Mouse (Mus musculus): ENCODE results near the gene Ndufa12. TPM values are rescaled to one million over a fixed set of nuclear protein-coding genes. Genes with fewer than 3 reads are reported as not detected.

The Ndufa12 gene
- total and polyA plus RNA-seq, 2 experiments from 2014 or later = 203 to 611 TPM

DNA sequence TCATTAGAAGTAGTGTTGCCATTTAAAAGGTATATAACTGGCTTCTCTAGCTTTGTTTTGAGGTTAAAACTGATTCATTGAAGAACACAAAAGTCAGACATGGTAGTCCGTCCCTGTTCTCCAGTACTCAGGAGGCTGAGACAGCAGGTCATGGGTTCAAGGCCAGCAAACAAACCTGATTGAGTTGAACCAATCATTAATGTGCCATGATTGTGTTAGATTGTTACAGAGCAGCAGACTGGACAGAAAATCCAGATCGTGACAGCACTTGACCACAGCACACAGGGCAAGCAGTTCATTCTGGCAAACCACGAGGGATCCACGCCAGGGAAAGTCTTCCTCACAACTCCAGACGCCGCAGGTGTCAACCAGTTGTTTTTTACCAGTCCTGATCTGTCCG is 36.5 kb upstream of the Ndufa12 start:
- no peak for TF ChIP-seq CTCF (IDR thresholded peaks at IDR 0.05; ENCODE audit: low read depth)
- no peak overlapping the region for H3K4me3 ChIP-seq (ENCODE audit: low read length)
- no peak overlapping the region for H3K27ac ChIP-seq
- no peaks in the 10 kb centered on the region for H3K4me1 ChIP-seq (ENCODE audit: insufficient read depth, low read length)
- no peak overlapping the region for H3K9ac ChIP-seq (replicated peaks; ENCODE audit: low read length)
- peaks cover 22% of the 10 kb centered on the region; the same call in 1 of the 2 replicates for H3K36me3 ChIP-seq (ENCODE audit: insufficient read depth, low read length)
- no peaks in the 10 kb centered on the region for H3K9me3 ChIP-seq (ENCODE audit: low read length)
- no peak for ATAC-seq
- H3K4me2 ChIP-seq (ENCODE audit: low read depth, low read length) = no peak overlapping the region
- 93% methylated on average over 7 of the region's 7 CpGs for WGBS
- H3K27me3 ChIP-seq (ENCODE audit: insufficient read depth, low read length) = no peaks in the 10 kb centered on the region
- no peak for DNase-seq (ENCODE audit: low spot score)

DNA sequence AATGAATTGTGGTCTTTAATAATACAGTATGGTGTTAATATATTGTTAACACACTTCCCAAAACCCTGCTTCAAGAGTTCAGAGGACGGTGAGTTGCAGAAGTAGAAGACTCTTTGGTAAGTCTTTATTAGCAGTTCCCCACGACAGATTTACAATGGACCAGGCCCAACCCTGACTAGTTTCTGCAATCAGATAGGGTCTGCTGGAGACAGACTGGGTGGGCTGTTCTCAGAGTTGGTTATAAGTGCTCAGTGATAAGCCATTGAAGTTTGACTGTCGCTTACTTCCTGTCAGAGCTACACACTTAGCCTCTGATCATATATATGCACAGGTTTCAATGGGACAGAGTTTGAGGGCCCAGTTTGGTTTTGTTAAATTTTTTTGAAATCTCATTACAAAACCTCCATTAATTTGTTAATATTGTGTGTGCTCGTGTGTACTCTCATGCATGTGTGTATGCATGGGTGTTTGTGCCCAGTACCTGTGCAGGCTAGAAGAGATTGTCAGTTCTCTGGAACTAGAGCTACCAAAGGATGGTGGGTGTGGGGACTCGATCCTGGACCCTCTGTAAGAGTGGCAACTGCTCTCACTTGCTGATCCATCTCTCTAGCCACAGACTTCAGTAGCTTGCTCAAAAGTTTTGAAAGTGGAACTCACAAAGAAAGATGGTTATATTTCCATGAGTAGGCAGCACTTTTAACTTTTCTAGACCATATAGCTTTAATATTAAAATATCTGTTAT is 34.2 kb upstream of the Ndufa12 start:
- Histone ChIP-seq H3K27me3 (ENCODE audit: insufficient read depth, low read length) (no peaks in the 10 kb centered on the region), H3K36me3 (ENCODE audit: insufficient read depth, low read length) (peaks cover 30% of the 10 kb centered on the region; the same call in 1 of the 2 replicates), H3K9me3 (ENCODE audit: low read length) (no peaks in the 10 kb centered on the region), H3K4me2 (ENCODE audit: low read depth, low read length) (no peak overlapping the region), H3K4me3 (ENCODE audit: low read length) (no peak overlapping the region), H3K9ac (replicated peaks; ENCODE audit: low read length) (no peak overlapping the region), H3K27ac (no peak overlapping the region), H3K4me1 (ENCODE audit: insufficient read depth, low read length) (no peaks in the 10 kb centered on the region)
- no peak for ATAC-seq
- 86% methylated on average over 5 of the region's 5 CpGs for WGBS
- TF ChIP-seq CTCF (IDR thresholded peaks at IDR 0.05; ENCODE audit: low read depth) = no peak
- DNase-seq (ENCODE audit: low spot score) = no peak

DNA sequence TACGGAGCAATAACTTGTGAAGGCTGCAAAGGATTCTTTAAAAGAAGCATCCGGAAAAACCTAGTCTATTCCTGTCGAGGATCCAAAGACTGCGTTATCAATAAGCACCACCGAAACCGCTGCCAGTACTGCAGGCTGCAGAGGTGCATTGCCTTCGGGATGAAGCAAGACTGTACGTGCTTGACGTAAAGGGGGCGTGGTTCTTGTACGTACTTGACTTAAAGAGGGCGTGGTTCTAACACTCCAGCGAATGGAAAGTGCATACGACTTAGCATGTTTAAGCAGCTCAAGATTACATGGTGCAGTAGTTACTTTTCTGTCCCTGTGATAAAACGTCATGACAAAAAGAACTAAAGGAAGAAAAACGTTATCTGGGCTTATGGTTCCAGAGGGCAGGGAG is 33.1 kb upstream of the Ndufa12 start:
- TF ChIP-seq CTCF (IDR thresholded peaks at IDR 0.05; ENCODE audit: low read depth) = no peak
- Histone ChIP-seq H3K9me3 (ENCODE audit: low read length) (peaks cover 4% of the 10 kb centered on the region; the same call in 1 of the 2 replicates), H3K27me3 (ENCODE audit: insufficient read depth, low read length) (no peaks in the 10 kb centered on the region), H3K27ac (no peak overlapping the region), H3K36me3 (ENCODE audit: insufficient read depth, low read length) (peaks cover 38% of the 10 kb centered on the region; the same call in 1 of the 2 replicates), H3K4me1 (ENCODE audit: insufficient read depth, low read length) (no peaks in the 10 kb centered on the region), H3K4me2 (ENCODE audit: low read depth, low read length) (no peak overlapping the region), H3K9ac (replicated peaks; ENCODE audit: low read length) (no peak overlapping the region), H3K4me3 (ENCODE audit: low read length) (no peak overlapping the region)
- ATAC-seq (no peak), DNase-seq (ENCODE audit: low spot score) (no peak)
- 89% methylated on average over 16 of the region's 16 CpGs for WGBS

DNA sequence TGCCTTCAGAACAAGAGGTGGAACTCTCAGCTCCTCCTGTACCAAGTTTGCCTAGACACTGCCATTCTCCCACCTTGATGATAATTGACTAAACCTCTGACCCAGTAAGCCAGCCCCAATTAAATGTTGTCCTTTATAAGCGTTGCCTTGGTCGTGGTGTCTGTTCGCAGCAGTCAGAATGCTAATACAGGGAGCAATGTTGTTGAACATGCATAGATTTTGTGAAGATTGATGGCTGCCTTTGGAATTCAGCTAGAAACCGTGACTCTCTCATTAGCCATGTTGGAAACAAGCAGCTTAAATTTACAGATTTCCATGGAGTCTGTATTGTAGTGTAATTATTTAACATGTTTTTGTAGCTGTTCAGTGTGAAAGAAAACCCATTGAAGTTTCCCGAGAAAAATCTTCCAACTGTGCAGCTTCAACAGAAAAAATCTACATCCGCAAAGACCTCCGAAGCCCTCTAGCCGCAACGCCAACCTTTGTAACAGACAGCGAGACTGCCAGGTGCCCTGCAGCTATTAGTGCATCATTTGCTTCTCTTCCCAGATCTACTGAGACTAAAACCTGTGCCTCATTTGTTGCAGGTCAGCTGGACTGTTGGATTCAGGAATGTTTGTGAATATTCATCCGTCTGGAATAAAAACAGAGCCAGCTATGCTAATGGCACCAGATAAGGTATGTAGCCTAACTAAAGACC is 31.3 kb upstream of the Ndufa12 start:
- no peak overlapping the region for H3K27ac ChIP-seq
- TF ChIP-seq CTCF (IDR thresholded peaks at IDR 0.05; ENCODE audit: low read depth) = no peak
- H3K27me3 ChIP-seq (ENCODE audit: insufficient read depth, low read length) = no peaks in the 10 kb centered on the region
- H3K4me3 ChIP-seq (ENCODE audit: low read length) = no peak overlapping the region
- 46% methylated on average over 11 of the region's 11 CpGs for WGBS
- H3K4me2 ChIP-seq (ENCODE audit: low read depth, low read length) = no peak overlapping the region
- H3K36me3 ChIP-seq (ENCODE audit: insufficient read depth, low read length) = peaks cover 39% of the 10 kb centered on the region
- H3K4me1 ChIP-seq (ENCODE audit: insufficient read depth, low read length) = no peaks in the 10 kb centered on the region
- ATAC-seq (no peak), DNase-seq (ENCODE audit: low spot score) (peak; percentile 21)
- peaks cover 4% of the 10 kb centered on the region; the same call in 1 of the 2 replicates for H3K9me3 ChIP-seq (ENCODE audit: low read length)
- no peak overlapping the region for H3K9ac ChIP-seq (replicated peaks; ENCODE audit: low read length)

DNA sequence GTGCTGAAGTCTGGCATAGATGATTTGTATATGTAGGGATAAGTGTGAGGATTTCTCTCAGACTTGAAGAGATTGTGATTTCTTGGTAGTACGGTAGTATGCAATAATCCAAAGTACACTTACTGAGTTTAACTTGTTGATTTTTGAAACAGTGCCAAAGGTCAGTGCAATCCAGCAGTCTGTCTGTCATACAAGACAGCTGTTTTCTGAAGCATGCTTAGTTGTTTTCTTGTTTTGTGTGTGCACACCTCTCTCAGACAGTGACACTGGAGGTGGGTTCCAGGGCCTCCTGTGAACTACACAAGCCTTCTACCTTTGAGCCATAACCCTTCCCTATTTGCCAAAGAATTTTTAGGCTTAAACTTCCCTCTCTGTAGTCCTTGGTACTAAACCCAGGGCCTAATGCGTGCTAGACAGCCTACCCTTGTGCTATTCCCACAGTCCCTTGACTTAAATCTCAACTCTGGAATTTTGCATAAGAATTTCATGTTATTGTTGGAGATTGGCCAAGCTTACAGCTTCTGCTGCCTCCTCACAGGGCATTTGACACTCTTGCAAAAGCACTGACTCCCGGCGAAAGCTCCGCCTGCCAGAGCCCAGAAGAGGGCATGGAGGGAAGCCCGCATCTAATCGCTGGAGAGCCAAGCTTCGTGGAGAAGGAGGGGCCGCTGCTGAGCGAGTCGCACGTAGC is 26.9 kb upstream of the Ndufa12 start:
- peaks cover 4% of the 10 kb centered on the region; the same call in 1 of the 2 replicates for H3K9me3 ChIP-seq (ENCODE audit: low read length)
- no peak for TF ChIP-seq CTCF (IDR thresholded peaks at IDR 0.05; ENCODE audit: low read depth)
- peak overlapping the region; percentile 36; the same call in 1 of the 2 replicates for H3K4me2 ChIP-seq (ENCODE audit: low read depth, low read length)

DNA sequence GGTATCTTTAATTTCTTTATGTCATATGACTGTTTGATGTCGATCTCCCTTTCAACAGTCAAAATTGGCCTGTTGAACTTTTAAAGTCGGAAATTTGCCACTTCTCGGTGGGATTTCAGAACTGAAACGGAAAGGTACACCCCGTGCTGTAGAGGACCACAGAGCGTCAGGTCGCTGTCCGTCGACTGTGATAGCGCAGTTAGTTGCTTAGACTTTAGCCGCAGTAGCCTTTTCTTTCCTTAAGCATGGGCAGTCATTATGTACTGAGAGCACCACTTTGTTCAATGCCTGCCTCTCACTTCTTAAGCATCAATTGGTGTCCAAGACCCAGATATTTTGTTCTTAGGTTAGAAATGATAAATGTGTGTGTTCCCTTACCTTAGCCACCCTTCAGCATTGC is 26.4 kb upstream of the Ndufa12 start:
- Histone ChIP-seq H3K36me3 (ENCODE audit: insufficient read depth, low read length) (peaks cover 47% of the 10 kb centered on the region), H3K27me3 (ENCODE audit: insufficient read depth, low read length) (no peaks in the 10 kb centered on the region), H3K4me3 (ENCODE audit: low read length) (no peak overlapping the region), H3K4me1 (ENCODE audit: insufficient read depth, low read length) (no peaks in the 10 kb centered on the region), H3K9ac (replicated peaks; ENCODE audit: low read length) (no peak overlapping the region), H3K4me2 (ENCODE audit: low read depth, low read length) (peak overlapping the region; percentile 36; the same call in 1 of the 2 replicates), H3K9me3 (ENCODE audit: low read length) (peaks cover 4% of the 10 kb centered on the region; the same call in 1 of the 2 replicates), H3K27ac (no peak overlapping the region)
- DNase-seq (ENCODE audit: low spot score) (no peak), ATAC-seq (no peak)
- WGBS = 41% methylated on average over 11 of the region's 11 CpGs
- TF ChIP-seq CTCF (IDR thresholded peaks at IDR 0.05; ENCODE audit: low read depth) = no peak

More for the DNA sequence above, 26.9 kb upstream of the Ndufa12 start:
- WGBS = 31% methylated on average over 12 of the region's 12 CpGs
- Histone ChIP-seq H3K4me3 (ENCODE audit: low read length) (no peak overlapping the region), H3K36me3 (ENCODE audit: insufficient read depth, low read length) (peaks cover 47% of the 10 kb centered on the region), H3K9ac (replicated peaks; ENCODE audit: low read length) (no peak overlapping the region), H3K27ac (no peak overlapping the region), H3K27me3 (ENCODE audit: insufficient read depth, low read length) (no peaks in the 10 kb centered on the region), H3K4me1 (ENCODE audit: insufficient read depth, low read length) (no peaks in the 10 kb centered on the region)
- DNase-seq (ENCODE audit: low spot score) = peak; percentile 43
- no peak; the same call in 1 of the 2 replicates for ATAC-seq
